Mouse (Mus musculus) brain, adult 2 months (tissue): Measurements from ENCODE around the gene Vmn1r53.
"Not testable (repeated sequence)": the region's sequence is repeated elsewhere in the genome, so short reads cannot be mapped to it uniquely, and the experiment has no call there.

Experiments
- DNase-seq: peaks from one replicate; pipeline ENCODE4 v3.0.0; 2011; ENCODE audit warnings: low read depth, low spot score

Gene Vmn1r53

DNA sequence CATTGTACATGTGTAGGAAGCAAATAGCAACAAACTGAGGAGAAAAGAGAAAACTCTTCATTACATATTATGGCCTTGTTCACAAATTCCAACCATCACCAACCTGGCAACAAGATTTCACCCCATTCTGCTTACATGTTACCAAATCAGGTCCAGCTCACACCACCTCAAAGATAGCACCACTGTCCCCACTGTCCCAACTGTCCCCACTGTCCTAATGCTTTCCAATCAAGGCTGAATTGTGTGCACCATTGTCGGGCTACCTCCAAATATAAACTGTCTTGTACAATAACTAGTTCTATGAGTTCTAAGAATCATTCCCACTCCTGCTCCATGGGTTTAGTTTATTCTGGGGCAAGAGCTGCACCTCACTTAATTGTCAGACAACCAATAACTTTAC is at the start of gene Vmn1r53:
Gene Vmn1r53 (minus strand): TSS at position 101 of the 400 bp plus-strand sequence.
- no peak for DNase-seq

DNA sequence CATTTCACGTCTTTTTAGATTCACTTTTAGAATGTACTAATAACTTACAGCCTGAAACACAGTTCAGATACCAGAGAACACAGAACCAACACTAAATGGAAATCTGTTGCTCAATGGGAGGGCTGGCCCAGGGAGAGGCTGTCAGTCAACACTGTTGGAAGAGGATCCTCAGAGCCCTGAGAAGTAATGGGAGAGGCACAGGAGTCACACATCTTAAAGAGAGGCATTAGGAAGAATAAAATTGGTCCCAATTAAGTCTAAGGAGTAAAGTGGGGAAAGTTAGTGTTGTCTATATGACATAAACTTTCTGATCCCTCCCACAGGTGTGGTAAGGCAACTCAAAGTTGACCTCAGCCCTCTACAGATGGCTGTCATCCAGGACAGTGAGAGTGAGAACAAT is 21.8 kb upstream of the Vmn1r53 start, which contains the start of gene Vmn1r54:
Gene Vmn1r54 (plus strand): TSS at position 301 of the 400 bp plus-strand sequence.
- DNase-seq, result no peak

DNA sequence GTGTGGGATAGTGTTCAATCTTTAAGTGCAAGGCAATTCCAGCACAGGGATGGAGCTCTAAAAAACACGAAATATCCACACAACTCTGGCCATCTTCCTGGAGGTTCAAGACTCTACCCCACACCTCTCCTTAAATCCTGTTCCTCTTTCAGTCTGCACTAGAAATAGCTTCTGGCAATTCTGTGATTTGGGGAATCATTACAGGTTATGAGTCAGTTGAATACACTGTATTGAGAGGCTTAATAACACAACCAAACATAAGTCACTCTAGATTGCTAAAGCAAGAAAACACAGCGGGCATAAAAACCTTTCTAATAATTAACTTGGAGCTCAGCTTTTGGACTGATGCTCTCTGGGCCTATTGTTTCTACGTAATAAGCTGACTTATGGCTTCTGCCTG is 19.8 kb upstream of the Vmn1r53 start:
- DNase-seq, result no peak

DNA sequence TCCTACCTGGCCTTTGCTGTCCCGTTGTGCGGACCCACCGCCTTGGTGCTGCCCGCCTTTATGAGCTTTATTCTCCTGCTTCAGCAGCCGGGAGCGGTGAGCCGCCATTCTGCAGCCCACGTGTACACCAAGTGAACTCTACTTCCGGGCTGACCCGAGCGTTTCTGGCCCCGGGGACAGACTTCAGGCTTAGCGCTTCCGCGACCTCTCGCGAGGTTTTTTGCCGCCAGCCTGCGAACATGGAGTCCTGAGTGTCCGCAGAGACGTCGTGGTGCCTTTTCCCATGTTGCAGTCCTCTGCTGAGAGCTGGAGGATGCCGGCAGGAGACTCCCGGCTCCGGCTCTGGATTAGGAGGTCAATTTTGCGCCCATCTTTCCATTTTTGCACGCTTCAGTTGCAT is 8.4 kb upstream of the Vmn1r53 start:
- no peak for DNase-seq

DNA sequence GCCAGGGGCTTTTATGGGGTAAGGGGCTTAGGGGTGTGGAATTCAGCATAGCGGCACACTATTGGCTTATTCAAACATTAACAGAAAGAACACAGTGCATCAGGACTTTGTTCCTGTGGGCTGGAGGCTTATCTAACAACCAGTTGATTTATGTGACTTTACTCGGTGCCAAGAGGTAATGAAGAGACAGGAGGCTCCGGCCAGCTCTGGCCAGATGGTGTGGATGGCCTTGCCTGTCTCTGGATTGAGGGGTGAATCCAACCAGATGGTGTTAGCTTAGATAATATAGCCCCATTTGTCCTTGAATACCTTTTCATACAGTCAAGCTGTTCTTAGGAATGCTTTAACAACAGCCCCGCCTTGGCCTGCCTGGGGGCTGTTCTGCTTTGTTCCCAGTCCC is 7.9 kb upstream of the Vmn1r53 start:
- not testable (repeated sequence) for DNase-seq

DNA sequence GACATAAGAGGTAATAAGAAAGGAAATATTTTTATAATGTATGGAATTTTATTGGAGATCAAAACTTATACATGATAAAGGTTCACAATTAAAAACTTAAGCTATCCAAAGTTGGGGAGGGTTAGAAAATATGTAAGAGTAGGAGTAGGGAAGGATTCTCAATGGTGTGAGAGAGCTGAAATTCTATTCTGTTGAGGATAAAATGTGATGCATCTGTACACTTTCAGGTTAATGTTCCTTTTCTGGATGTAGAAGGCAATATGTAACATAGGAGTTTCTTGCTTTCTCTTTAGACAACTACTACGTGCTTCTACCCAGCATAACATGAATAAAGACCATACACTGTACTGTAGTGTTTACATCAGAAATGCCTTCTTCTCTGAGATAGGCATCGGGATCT is 21.7 kb downstream of the Vmn1r53 start, which contains the start of gene V1ra8:
Gene V1ra8 (plus strand): TSS at position 301 of the 400 bp plus-strand sequence.
- not testable (repeated sequence) for DNase-seq

DNA sequence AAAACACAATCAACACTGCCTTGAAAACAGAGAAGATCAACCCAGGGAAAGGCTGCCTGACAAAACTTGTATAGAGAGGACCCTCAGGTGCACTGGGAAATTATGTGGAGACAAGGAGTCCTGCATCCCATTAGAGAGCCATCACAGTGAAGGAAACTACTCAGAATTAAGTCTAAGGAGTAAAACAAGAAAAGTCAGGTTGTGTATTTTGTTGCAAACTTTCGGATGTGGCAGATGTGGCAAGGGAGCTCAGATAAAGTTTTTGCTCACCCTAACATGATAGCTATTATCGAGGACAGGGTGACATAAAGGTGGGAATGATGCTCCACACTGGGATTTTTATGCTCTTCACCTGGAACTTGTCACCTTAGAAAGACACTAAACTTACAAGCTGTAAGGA is 49.7 kb downstream of the Vmn1r53 start, which contains the start of gene Vmn1r52:
Gene Vmn1r52 (plus strand): TSS at position 301 of the 400 bp plus-strand sequence.
- no peak for DNase-seq
